Mouse (Mus musculus): ENCODE measurements around the gene Hand1. TPM values are rescaled to one million over a fixed set of nuclear protein-coding genes. Genes with fewer than 3 reads are reported as not detected.
"Not testable (repeated sequence)": the region's sequence is repeated elsewhere in the genome, so short reads cannot be mapped to it uniquely, and the experiment has no call there.

Gene Hand1
- polyA plus RNA-seq, 1 experiment from 2014 or later: not detected

GRCm38 (mm10) chr11:57850931-57851330 is 18.3 kb upstream of the Hand1 start:
- no peak overlapping the region for H3K27ac ChIP-seq (ENCODE audit: low read depth, low read length)
- H3K9me3 ChIP-seq (ENCODE audit: control insufficient read depth, low read length): no peaks in the 10 kb centered on the region
- H3K4me3 ChIP-seq (ENCODE audit: low read length): no peak overlapping the region
- no peaks in the 10 kb centered on the region for H3K4me1 ChIP-seq (ENCODE audit: control insufficient read depth, insufficient read depth, low read depth, low read length)
- H3K36me3 ChIP-seq (ENCODE audit: control insufficient read depth, insufficient read depth, low read length): no peaks in the 10 kb centered on the region
- H3K27me3 ChIP-seq (replicated peaks; ENCODE audit: control insufficient read depth, insufficient read depth, low read length): no peaks in the 10 kb centered on the region
- 40% methylated on average over 3 of the region's 3 CpGs for WGBS
- no peak overlapping the region for H3K9ac ChIP-seq (ENCODE audit: low read depth, low read length)
- H3K4me2 ChIP-seq (ENCODE audit: low read length): no peak overlapping the region
- no peak for ATAC-seq

GRCm38 (mm10) chr11:57850298-57850697 is 17.7 kb upstream of the Hand1 start:
- Histone ChIP-seq H3K27ac (ENCODE audit: low read depth, low read length) (no peak overlapping the region), H3K4me1 (ENCODE audit: control insufficient read depth, insufficient read depth, low read depth, low read length) (no peaks in the 10 kb centered on the region), H3K36me3 (ENCODE audit: control insufficient read depth, insufficient read depth, low read length) (no peaks in the 10 kb centered on the region), H3K4me2 (ENCODE audit: low read length) (no peak overlapping the region), H3K9me3 (ENCODE audit: control insufficient read depth, low read length) (no peaks in the 10 kb centered on the region), H3K4me3 (ENCODE audit: low read length) (no peak overlapping the region), H3K9ac (ENCODE audit: low read depth, low read length) (no peak overlapping the region), H3K27me3 (replicated peaks; ENCODE audit: control insufficient read depth, insufficient read depth, low read length) (no peaks in the 10 kb centered on the region)
- 62% methylated on average over 7 of the region's 7 CpGs for WGBS
- no peak for ATAC-seq

- Histone ChIP-seq H3K4me2 (ENCODE audit: low read length) (no peak overlapping the region), H3K9me3 (ENCODE audit: control insufficient read depth, low read length) (no peaks in the 10 kb centered on the region), H3K27me3 (replicated peaks; ENCODE audit: control insufficient read depth, insufficient read depth, low read length) (peaks cover 10% of the 10 kb centered on the region; the same call in 1 of the 2 replicates), H3K9ac (ENCODE audit: low read depth, low read length) (no peak overlapping the region), H3K36me3 (ENCODE audit: control insufficient read depth, insufficient read depth, low read length) (no peaks in the 10 kb centered on the region), H3K4me3 (ENCODE audit: low read length) (no peak overlapping the region), H3K27ac (ENCODE audit: low read depth, low read length) (no peak overlapping the region), H3K4me1 (ENCODE audit: control insufficient read depth, insufficient read depth, low read depth, low read length) (no peaks in the 10 kb centered on the region)
- WGBS: 73% methylated on average over 7 of the region's 7 CpGs
- no peak for ATAC-seq
Observed at GRCm38 (mm10) chr11:57847396-57847795, 14.8 kb upstream of the Hand1 start.

- WGBS: 91% methylated on average over 6 of the region's 9 CpGs
- not testable (repeated sequence) for H3K9ac ChIP-seq (ENCODE audit: low read depth, low read length); H3K27ac ChIP-seq (ENCODE audit: low read depth, low read length); H3K4me2 ChIP-seq (ENCODE audit: low read length); ATAC-seq; H3K36me3 ChIP-seq (ENCODE audit: control insufficient read depth, insufficient read depth, low read length); H3K4me1 ChIP-seq (ENCODE audit: control insufficient read depth, insufficient read depth, low read depth, low read length); H3K9me3 ChIP-seq (ENCODE audit: control insufficient read depth, low read length); H3K4me3 ChIP-seq (ENCODE audit: low read length)
- peaks cover 12% of the 10 kb centered on the region; the same call in 1 of the 2 replicates for H3K27me3 ChIP-seq (replicated peaks; ENCODE audit: control insufficient read depth, insufficient read depth, low read length)
Observed at GRCm38 (mm10) chr11:57846421-57847363, 14.1 kb upstream of the Hand1 start.

GRCm38 (mm10) chr11:57841391-57841790 is 8.8 kb upstream of the Hand1 start:
- no peak for ATAC-seq
- 32% methylated on average over 7 of the region's 7 CpGs for WGBS
- Histone ChIP-seq H3K9ac (ENCODE audit: low read depth, low read length) (no peak overlapping the region), H3K27me3 (replicated peaks; ENCODE audit: control insufficient read depth, insufficient read depth, low read length) (peaks cover 47% of the 10 kb centered on the region), H3K4me2 (ENCODE audit: low read length) (0 out of 2 replicates have a peak overlapping the region, but pooled peaks have one; percentile 11), H3K4me3 (ENCODE audit: low read length) (no peak overlapping the region), H3K27ac (ENCODE audit: low read depth, low read length) (no peak overlapping the region), H3K4me1 (ENCODE audit: control insufficient read depth, insufficient read depth, low read depth, low read length) (peaks cover 2% of the 10 kb centered on the region; the same call in 1 of the 2 replicates), H3K9me3 (ENCODE audit: control insufficient read depth, low read length) (no peaks in the 10 kb centered on the region), H3K36me3 (ENCODE audit: control insufficient read depth, insufficient read depth, low read length) (no peaks in the 10 kb centered on the region)

- peaks cover 2% of the 10 kb centered on the region; the same call in 1 of the 2 replicates for H3K4me1 ChIP-seq (ENCODE audit: control insufficient read depth, insufficient read depth, low read depth, low read length)
- peaks cover 52% of the 10 kb centered on the region for H3K27me3 ChIP-seq (replicated peaks; ENCODE audit: control insufficient read depth, insufficient read depth, low read length)
- 0 out of 2 replicates have a peak overlapping the region, but pooled peaks have one; percentile 11 for H3K4me2 ChIP-seq (ENCODE audit: low read length)
- H3K4me3 ChIP-seq (ENCODE audit: low read length): no peak overlapping the region
- no peak overlapping the region for H3K27ac ChIP-seq (ENCODE audit: low read depth, low read length)
- ATAC-seq: no peak
- no peaks in the 10 kb centered on the region for H3K36me3 ChIP-seq (ENCODE audit: control insufficient read depth, insufficient read depth, low read length)
- 15% methylated on average over 10 of the region's 10 CpGs for WGBS
- no peak overlapping the region for H3K9ac ChIP-seq (ENCODE audit: low read depth, low read length)
- H3K9me3 ChIP-seq (ENCODE audit: control insufficient read depth, low read length): no peaks in the 10 kb centered on the region
Observed at GRCm38 (mm10) chr11:57840986-57841385, 8.4 kb upstream of the Hand1 start.

- peaks cover 71% of the 10 kb centered on the region for H3K27me3 ChIP-seq (replicated peaks; ENCODE audit: control insufficient read depth, insufficient read depth, low read length)
- ATAC-seq: no peak
- 4% methylated on average over 22 of the region's 22 CpGs for WGBS
Observed at GRCm38 (mm10) chr11:57837861-57838680, 5.5 kb upstream of the Hand1 start.

GRCm38 (mm10) chr11:57836872-57837680 is 4.5 kb upstream of the Hand1 start:
- Histone ChIP-seq H3K27ac (ENCODE audit: low read depth, low read length) (no peak overlapping the region), H3K4me1 (ENCODE audit: control insufficient read depth, insufficient read depth, low read depth, low read length) (peaks cover 5% of the 10 kb centered on the region; the same call in 1 of the 2 replicates), H3K27me3 (replicated peaks; ENCODE audit: control insufficient read depth, insufficient read depth, low read length) (peaks cover 69% of the 10 kb centered on the region), H3K9me3 (ENCODE audit: control insufficient read depth, low read length) (no peaks in the 10 kb centered on the region), H3K4me2 (ENCODE audit: low read length) (0 out of 2 replicates have a peak overlapping the region, but pooled peaks have one; percentile 3), H3K9ac (ENCODE audit: low read depth, low read length) (no peak overlapping the region), H3K36me3 (ENCODE audit: control insufficient read depth, insufficient read depth, low read length) (no peaks in the 10 kb centered on the region), H3K4me3 (ENCODE audit: low read length) (no peak overlapping the region)
- WGBS: 2% methylated on average over 37 of the region's 38 CpGs
- ATAC-seq: no peak

More at GRCm38 (mm10) chr11:57837861-57838680, 5.5 kb upstream of the Hand1 start:
- Histone ChIP-seq H3K4me1 (ENCODE audit: control insufficient read depth, insufficient read depth, low read depth, low read length) (peaks cover 5% of the 10 kb centered on the region; the same call in 1 of the 2 replicates), H3K9me3 (ENCODE audit: control insufficient read depth, low read length) (no peaks in the 10 kb centered on the region), H3K4me2 (ENCODE audit: low read length) (no peak overlapping the region), H3K9ac (ENCODE audit: low read depth, low read length) (no peak overlapping the region), H3K27ac (ENCODE audit: low read depth, low read length) (no peak overlapping the region), H3K36me3 (ENCODE audit: control insufficient read depth, insufficient read depth, low read length) (no peaks in the 10 kb centered on the region), H3K4me3 (ENCODE audit: low read length) (no peak overlapping the region)
